Mouse (Mus musculus) hindbrain, embryonic 15.5 days (tissue): ENCODE measurements around the gene D730048I06Rik. TPM values are rescaled to one million over a fixed set of nuclear protein-coding genes. Genes with fewer than 3 reads are reported as not detected.
"Not testable (repeated sequence)": the region's sequence is repeated elsewhere in the genome, so short reads cannot be mapped to it uniquely, and the experiment has no call there.

Experiments used
- ATAC-seq: fragments of 200-750 bp; cut with Nextera tagmentation; 2 replicates; pipeline ENCODE4 v1.8.0; 2017; ENCODE audit warnings: low read depth, moderate number of reproducible peaks, moderate TSS enrichment; ENCODE audit not compliant: low FRiP score
- H3K27ac ChIP-seq: fragments of 300-500 bp; sonication (generic); replicated peaks from 2 replicates; pipeline ENCODE4 v1.5.1; 2015; ENCODE audit warnings: mild to moderate bottlenecking, inconsistent platforms
- H3K27me3 ChIP-seq: fragments of 300-500 bp; sonication (generic); 2 replicates; pipeline ENCODE4 v1.6.1; 2015; ENCODE audit warnings: control low read depth, inconsistent platforms
- H3K36me3 ChIP-seq: fragments of 300-500 bp; sonication (generic); 2 replicates; pipeline ENCODE4 v1.6.1; 2015; ENCODE audit warnings: control low read depth, inconsistent platforms
- H3K4me1 ChIP-seq: fragments of 300-500 bp; sonication (generic); replicated peaks from 2 replicates; pipeline ENCODE4 v1.6.1; 2015; ENCODE audit warnings: control low read depth, inconsistent platforms
- H3K4me2 ChIP-seq: fragments of 300-500 bp; sonication (generic); 2 replicates; pipeline ENCODE4 v1.6.1; 2015; ENCODE audit warnings: moderate library complexity, mild to moderate bottlenecking, inconsistent platforms
- H3K4me3 ChIP-seq: fragments of 300-500 bp; sonication (generic); 2 replicates; pipeline ENCODE4 v1.5.1; 2015; ENCODE audit warnings: mild to moderate bottlenecking, inconsistent platforms
- H3K9ac ChIP-seq: fragments of 300-500 bp; sonication (generic); 2 replicates; pipeline ENCODE4 v1.6.1; 2015; ENCODE audit warnings: inconsistent platforms
- H3K9me3 ChIP-seq: fragments of 300-500 bp; sonication (generic); 2 replicates; pipeline ENCODE4 v1.6.1; 2016; ENCODE audit warnings: control low read depth, inconsistent platforms
- WGBS: fragments of 180-500 bp; shearing (Covaris S2); methylation state at CpG from one replicate; pipeline ENCODE4 v1.1.7; 2015; 5-methylcytosine and 5-hydroxymethylcytosine counted together
- polyA plus RNA-seq: library from polyadenylated mRNA; unstranded; fragments of >200 nt; fragmentation: Nextera tagmentation; extraction: Ambion mirVana; gene quantifications from 2 replicates; pipeline ENCODE4 v1.2.1, GENCODE M21; 2015

The D730048I06Rik gene
- not detected in 2 replicates for polyA plus RNA-seq

GRCm38 (mm10) chr9:35790001-35790400 lies at the start of gene D730048I06Rik, which contains the start of gene Gm27235:
D730048I06Rik (minus strand) TSS chr9:35790112.
Gm27235 (minus strand) TSS chr9:35790101.
- Histone ChIP-seq H3K27me3 (no peaks in the 10 kb centered on the region), H3K36me3 (no peaks in the 10 kb centered on the region), H3K4me1 (no peaks in the 10 kb centered on the region), H3K27ac (no peak within 1 kb of the TSS), H3K4me2 (no peak within 1 kb of the TSS), H3K9me3 (no peaks in the 10 kb centered on the region; the same call in 1 of the 2 replicates), H3K9ac (no peak within 1 kb of the TSS), H3K4me3 (no peak within 1 kb of the TSS)
- ATAC-seq = no peak
- 90% methylated on average over 3 of the region's 3 CpGs for WGBS

GRCm38 (mm10) chr9:35817881-35818280 lies 28.0 kb upstream of the D730048I06Rik start:
- ATAC-seq, H3K27ac ChIP-seq, H3K27me3 ChIP-seq, H3K4me1 ChIP-seq, H3K9ac ChIP-seq, H3K36me3 ChIP-seq, H3K4me3 ChIP-seq, H3K4me2 ChIP-seq: not testable (repeated sequence)
- WGBS = 94% methylated on average over 15 of the region's 15 CpGs
- peaks cover 14% of the 10 kb centered on the region; the same call in 1 of the 2 replicates for H3K9me3 ChIP-seq

GRCm38 (mm10) chr9:35798146-35798545 lies 8.2 kb upstream of the D730048I06Rik start:
- Histone ChIP-seq H3K9me3 (peaks cover 14% of the 10 kb centered on the region), H3K9ac (no peak overlapping the region), H3K4me2 (no peak overlapping the region), H3K27me3 (no peaks in the 10 kb centered on the region), H3K4me3 (no peak overlapping the region), H3K36me3 (no peaks in the 10 kb centered on the region), H3K27ac (no peak overlapping the region), H3K4me1 (no peaks in the 10 kb centered on the region)
- ATAC-seq = no peak

- H3K4me2 ChIP-seq = no peak within 1 kb of the TSS
- H3K9me3 ChIP-seq = peaks cover 8% of the 10 kb centered on the region
- H3K4me3 ChIP-seq = no peak within 1 kb of the TSS
- no peaks in the 10 kb centered on the region for H3K36me3 ChIP-seq
- no peaks in the 10 kb centered on the region for H3K27me3 ChIP-seq
- no peak within 1 kb of the TSS for H3K27ac ChIP-seq
- no peak within 1 kb of the TSS for H3K9ac ChIP-seq
- ATAC-seq = no peak
- H3K4me1 ChIP-seq = no peaks in the 10 kb centered on the region
- 67% methylated on average over 3 of the region's 3 CpGs for WGBS
Observed at GRCm38 (mm10) chr9:35778009-35778408, 11.9 kb downstream of the D730048I06Rik start, which contains the start of gene Gm17727. Gm17727 (minus strand) TSS chr9:35778109.

- no peaks in the 10 kb centered on the region for H3K36me3 ChIP-seq
- no peak for ATAC-seq
- no peaks in the 10 kb centered on the region for H3K4me1 ChIP-seq
Observed at GRCm38 (mm10) chr9:35756843-35757242, 33.1 kb downstream of the D730048I06Rik start.

GRCm38 (mm10) chr9:35740749-35741148 lies 49.2 kb downstream of the D730048I06Rik start, which contains the start of gene Gm17677:
Gm17677 (plus strand) TSS chr9:35741049.
- no peak within 1 kb of the TSS for H3K27ac ChIP-seq
- no peak within 1 kb of the TSS for H3K4me3 ChIP-seq
- no peaks in the 10 kb centered on the region for H3K27me3 ChIP-seq
- H3K9ac ChIP-seq = no peak within 1 kb of the TSS
- no peaks in the 10 kb centered on the region for H3K36me3 ChIP-seq
- no peak for ATAC-seq
- 0 out of 2 replicates have a peak, but pooled peaks cover 3% of the 10 kb centered on the region for H3K9me3 ChIP-seq
- H3K4me1 ChIP-seq = no peaks in the 10 kb centered on the region
- no peak within 1 kb of the TSS for H3K4me2 ChIP-seq

More at GRCm38 (mm10) chr9:35756843-35757242, 33.1 kb downstream of the D730048I06Rik start:
- Histone ChIP-seq H3K27ac (no peak overlapping the region), H3K9me3 (no peaks in the 10 kb centered on the region), H3K4me3 (no peak overlapping the region), H3K27me3 (no peaks in the 10 kb centered on the region), H3K4me2 (no peak overlapping the region), H3K9ac (no peak overlapping the region)

Other genes starting within 250 kb of the D730048I06Rik start
- gene Ddx25, start 231.6 kb downstream of the D730048I06Rik start, polyA plus RNA-seq = 26.4 and 28.7 TPM in 2 replicates
- 15.6 and 16.6 TPM in 2 replicates for gene Pus3, start 231.5 kb downstream of the D730048I06Rik start, polyA plus RNA-seq
- 0.94 and 0.97 TPM in 2 replicates for gene Pate2, start 219.8 kb downstream of the D730048I06Rik start, polyA plus RNA-seq
- gene Hyls1, start 219.7 kb downstream of the D730048I06Rik start, polyA plus RNA-seq = 15.3 and 16.2 TPM in 2 replicates
- not detected in 2 replicates for gene Pate4, start 178.2 kb downstream of the D730048I06Rik start, polyA plus RNA-seq
- not detected in 2 replicates for gene Pate3, start 141.9 kb downstream of the D730048I06Rik start, polyA plus RNA-seq
- 0.09 TPM in 1 of 2 replicates, not detected in the other for gene Pate1, start 102.7 kb downstream of the D730048I06Rik start, polyA plus RNA-seq
- not detected in 2 replicates for gene Gm17677, start 49.1 kb downstream of the D730048I06Rik start, polyA plus RNA-seq
- not detected in 2 replicates for gene Gm17727, start 12.0 kb downstream of the D730048I06Rik start, polyA plus RNA-seq
- gene Gm27235, start within 50 bp of the D730048I06Rik start, polyA plus RNA-seq = not detected in 2 replicates
- gene 9230110F15Rik, start 54.0 kb upstream of the D730048I06Rik start, polyA plus RNA-seq = not detected in 2 replicates
- gene 9230113P08Rik, start 118.3 kb upstream of the D730048I06Rik start, polyA plus RNA-seq = not detected in 2 replicates